Mouse (Mus musculus) heart, adult 8-10 months (tissue): ENCODE measurements around the gene Ppt2. TPM values are rescaled to one million over a fixed set of nuclear protein-coding genes. Genes with fewer than 3 reads are reported as not detected.
A peak's percentile ranks its signal among the peaks of the same experiment; 100 is the strongest.

Source experiments
- DNase-seq: peaks from one replicate; pipeline ENCODE4 v3.0.0; 2022; ENCODE audit warnings: low spot score
- total RNA-seq, 4 experiments: library from RNA; stranded (reverse); gene quantifications; 2 replicates each; pipeline ENCODE4 v1.2.4; 2022

The Ppt2 gene
- total RNA-seq, 4 experiments from 2014 or later, result 48.1 to 68.8 (median 59.5) TPM

DNA sequence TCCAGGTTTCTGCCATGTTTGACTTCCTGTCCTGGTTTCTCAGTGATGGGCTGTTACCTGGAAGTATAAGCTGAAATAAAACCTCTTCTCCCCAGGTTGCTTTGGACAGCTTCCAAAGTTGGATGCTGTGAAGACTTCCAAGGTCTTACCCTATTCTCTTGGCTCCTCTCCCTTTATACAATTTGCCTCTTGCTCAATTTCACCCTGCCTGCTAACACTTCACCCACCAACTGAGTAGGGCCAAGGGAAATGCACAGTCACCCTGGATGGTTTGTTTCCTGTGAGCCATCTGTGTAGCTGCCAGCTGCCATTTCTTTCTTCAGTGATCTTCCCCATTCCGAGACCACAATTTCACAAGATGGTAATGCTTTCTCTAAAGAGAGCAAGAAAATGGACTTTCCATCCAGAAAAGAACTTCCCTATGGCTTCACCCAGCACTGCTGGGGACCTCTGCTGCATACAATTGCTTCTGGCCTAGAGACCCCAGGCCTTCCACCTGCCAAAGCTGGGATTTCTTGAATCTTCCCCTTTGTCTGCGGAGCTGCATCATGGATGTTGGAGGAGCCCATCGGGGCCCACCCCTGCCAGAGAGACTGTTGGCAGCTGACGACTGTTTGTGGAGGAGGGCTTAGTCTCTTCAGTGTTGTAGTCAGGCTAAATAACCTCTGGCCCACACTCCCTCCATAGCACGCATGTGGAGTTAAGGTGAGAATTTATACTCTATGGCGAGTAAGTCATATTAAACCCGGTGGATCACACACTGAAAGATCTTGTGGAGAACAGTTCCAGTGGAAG lies 11.3 kb upstream of the Ppt2 start:
- no peak for DNase-seq

DNA sequence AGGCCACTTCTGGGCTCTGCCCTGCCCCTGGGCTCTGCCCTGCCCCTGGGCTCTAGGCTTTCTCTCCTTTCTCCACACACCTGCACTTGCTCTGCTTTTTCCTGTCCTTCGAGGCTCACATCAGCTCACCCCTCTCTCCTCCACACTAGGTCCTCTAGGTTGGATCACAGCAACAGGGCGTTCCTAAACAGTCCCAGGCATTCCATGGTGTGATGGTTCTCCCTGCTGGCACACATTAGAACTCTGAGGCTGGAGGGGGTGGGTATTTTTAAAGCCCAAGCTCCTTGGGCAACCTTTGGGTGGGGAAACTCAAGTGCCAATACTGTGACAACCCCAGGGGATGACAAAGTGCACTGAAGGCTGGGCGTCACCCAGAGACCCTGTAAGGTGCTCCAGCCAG lies 9.1 kb upstream of the Ppt2 start:
- no peak for DNase-seq

DNA sequence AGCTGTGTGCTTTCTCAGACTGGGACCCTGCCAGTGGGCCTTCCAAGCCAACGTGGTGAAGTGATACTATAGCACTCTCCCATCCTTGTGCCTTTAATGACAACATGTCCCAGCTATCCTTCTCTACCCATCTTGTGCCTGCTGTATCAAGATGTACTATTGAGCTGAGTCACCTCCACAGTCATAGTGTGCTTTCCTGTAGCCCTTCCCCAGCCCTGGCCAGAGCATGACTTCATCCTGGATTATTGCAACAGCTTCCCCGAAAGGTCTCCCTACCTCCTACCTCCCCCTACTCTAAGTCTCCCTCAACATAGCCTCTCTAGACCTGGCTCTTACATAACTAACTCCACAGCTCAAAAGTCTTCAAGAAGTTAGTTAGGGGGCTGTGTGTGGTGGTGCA lies 7.4 kb upstream of the Ppt2 start:
- no peak for DNase-seq

DNA sequence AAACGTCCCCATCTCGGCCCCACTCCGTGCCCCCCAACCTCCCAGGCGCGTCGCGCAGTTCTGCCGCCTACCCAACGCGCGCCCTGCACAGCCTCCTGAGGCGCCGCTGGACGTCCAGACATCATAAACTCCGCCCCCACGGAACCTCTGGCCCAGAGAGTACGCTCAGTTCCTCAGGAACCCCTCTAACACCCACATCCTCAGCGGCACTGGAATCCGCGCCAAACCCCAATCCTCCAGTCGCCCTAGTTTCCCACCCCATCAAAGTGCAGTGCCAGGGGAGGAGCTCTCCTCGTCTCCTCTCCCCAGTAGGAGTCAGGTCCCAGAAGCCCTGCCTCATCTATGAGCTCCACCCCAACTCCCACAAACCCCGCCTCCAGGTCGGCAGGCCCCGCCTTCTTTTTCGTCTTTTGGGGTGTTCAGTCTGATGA lies 4.0 kb upstream of the Ppt2 start:
- peak; percentile 83 for DNase-seq

DNA sequence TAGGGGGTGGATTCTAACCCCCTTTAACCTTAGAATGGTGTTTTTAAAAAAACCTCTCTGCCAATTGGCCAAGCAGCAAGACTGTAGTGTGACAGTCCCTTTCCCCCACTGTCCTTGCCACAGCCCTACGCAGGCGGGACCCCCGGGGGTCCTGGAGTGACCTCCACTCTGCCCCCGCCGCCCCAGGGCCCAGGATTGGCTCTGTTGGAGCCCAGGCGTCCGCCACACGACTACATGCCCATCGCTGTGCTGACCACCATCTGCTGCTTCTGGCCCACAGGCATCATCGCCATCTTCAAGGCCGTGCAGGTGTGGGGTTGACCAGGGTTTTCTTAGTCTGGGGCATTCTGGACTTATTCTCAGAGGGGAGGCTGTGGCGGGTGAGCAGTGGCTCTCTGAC lies 3.3 kb upstream of the Ppt2 start:
- DNase-seq, result no peak

DNA sequence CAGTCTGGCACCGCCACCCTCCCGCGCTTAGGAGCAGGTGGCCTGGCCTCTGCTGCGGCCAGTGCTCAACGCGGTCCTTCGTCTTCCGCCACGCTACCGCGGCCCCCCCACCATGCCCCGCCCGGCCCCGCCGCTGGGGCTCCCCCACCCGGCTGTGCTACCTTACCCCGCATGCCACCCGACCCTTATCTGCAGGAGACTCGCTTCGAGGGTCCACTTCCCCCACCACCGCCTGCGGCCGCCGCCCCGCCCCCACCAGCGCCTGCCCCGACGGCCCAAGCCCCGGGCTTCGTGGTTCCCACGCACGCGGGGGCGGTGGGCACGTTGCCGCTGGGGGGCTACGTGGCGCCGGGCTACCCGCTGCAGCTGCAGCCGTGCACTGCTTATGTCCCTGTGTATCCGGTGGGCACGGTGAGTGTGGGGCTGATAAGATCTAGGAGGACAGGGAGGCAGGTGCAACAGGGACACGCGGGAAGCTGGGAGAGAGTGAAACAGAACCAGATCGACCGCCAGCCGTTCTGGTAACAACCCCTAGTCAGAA lies 2.5 kb upstream of the Ppt2 start:
- DNase-seq, result no peak

DNA sequence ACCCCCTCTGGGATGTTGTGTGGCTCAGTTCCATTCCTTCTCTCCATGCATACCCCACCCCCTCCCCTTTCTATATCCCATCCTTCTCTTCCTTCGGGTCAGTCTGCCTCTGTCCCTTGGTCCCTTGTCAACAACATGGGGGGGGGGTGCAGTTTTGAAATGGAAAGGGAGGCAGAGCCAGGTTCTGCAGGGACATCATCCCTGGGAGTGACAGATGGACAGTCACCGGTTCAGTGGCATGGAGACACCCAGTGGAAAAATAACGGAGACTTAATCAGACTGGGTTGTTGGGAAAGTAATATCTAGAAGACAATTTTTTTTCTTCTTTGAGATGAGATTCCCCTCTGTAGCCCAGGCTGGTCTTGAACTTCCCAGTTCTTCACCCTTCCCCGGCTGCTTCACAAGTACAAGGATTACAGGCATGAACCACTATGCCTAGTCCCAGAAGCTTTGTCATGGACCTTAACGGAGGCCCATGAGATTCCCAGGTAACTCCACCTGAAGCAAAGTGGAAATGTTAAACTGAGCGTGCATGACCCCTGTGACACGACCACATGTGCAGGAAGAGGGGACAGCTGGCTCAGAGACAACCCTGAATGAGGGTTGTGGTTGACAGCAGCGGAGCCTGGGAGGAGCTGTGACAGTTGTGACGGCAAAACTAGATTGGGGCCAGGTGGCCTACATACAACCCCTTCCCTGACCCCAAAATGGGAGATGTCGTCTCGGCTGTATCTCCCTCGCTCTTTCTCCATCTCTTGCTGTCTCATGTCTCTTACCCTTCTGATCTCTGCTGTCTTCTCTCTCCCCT lies 1.7 kb upstream of the Ppt2 start:
- DNase-seq, result no peak

DNA sequence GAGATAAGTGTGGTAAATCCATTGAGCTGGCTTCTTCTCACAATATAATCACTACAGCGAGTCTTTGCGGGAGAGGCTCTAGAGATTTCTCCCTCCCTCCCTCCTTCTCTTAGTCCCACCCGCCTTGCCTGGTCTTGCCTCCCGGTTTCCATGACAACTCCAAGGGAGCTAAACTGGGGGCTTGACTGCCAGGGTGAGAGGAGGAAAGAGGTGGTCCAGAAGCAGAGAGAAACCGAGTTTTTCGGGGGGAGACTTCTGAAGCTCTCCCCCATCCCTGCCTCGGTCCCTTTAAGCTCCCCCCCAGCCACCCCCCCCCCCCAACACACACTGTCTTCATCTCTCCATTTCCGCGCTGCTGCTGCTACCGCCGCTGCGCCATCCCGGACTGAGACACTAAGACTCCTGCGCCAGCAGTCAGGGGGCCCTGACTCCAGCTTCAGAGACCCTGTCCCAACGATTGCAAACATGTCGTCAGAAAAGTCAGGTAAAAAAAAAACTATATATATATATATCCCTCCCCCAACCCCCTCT lies 976 bp upstream of the Ppt2 start, which contains the start of gene Prrt1:
Gene Prrt1 (plus strand): TSS at position 313 of the 531 bp plus-strand sequence.
- no peak for DNase-seq

DNA sequence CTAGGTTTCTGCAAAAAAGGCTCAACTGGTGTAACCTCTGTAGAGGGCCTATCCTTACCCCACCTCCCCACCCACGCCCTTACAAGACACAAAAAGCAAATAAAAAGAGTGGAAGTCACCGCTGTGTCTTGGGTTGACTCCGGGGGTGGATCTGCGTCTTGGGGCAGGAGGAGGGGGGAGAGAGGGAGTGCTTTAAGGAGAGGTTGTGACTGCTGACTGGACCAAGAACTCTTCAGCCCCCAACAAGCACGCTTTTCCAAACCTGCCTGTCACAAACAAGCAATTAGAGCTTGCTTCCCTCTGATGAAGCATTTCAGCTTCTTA lies 296 bp upstream of the Ppt2 start:
- DNase-seq, result no peak

DNA sequence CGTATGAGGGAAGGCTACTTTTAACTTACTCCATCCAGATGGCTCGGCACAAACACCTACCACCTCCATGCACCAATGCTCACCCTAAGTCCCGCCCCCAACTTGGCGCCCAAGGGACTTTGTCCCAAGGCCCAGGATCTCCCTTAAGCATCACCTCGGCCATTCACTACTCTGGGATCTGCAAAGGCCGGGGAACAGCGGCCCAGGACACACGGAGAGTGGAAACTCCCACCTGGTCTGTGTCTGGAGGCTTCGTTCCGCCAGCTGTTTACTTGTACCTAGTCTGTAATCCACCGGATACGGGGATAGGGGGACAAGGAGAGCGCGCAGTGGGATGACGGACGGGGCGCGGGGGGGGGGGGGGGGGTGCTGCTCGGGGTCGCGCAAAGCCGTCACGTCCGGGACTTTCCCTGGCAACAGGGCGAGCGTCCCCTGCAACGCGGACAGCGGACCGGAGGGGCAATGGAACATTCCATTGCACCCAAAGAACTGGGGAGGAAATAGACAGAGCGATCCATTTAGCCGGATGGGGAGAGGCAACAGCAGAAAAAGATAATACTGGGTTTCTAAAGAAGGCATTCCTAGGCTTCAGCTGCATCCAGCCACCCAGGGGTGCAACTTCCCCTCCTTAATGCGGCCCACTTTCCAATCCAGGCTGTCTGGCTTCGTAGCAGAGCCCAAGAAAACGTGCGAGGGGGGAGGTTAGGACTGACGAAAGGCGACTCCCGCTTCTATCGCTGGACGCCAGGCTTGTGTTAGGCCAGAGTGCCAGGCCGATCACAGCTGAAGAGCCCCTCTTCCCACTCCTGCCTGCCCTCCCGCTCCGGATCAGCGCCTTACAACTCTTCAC lies 992 bp downstream of the Ppt2 start:
- peak; percentile 88 for DNase-seq

DNA sequence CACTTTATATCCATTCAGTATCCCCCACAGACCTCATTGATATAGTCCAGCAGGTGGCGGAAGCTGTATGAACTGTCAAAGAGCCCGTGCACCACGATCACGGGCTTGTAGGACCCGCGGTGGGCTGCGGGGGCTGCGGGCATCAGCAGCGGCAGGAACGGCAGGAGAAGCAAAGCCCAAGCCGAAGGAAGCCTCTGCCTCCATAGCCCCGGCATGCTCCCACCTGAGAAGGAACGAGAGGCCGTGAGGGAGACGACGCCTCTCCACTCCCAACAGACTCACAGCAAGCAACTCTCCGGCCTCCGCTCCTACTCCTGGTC lies 1.6 kb downstream of the Ppt2 start:
- DNase-seq, result no peak

DNA sequence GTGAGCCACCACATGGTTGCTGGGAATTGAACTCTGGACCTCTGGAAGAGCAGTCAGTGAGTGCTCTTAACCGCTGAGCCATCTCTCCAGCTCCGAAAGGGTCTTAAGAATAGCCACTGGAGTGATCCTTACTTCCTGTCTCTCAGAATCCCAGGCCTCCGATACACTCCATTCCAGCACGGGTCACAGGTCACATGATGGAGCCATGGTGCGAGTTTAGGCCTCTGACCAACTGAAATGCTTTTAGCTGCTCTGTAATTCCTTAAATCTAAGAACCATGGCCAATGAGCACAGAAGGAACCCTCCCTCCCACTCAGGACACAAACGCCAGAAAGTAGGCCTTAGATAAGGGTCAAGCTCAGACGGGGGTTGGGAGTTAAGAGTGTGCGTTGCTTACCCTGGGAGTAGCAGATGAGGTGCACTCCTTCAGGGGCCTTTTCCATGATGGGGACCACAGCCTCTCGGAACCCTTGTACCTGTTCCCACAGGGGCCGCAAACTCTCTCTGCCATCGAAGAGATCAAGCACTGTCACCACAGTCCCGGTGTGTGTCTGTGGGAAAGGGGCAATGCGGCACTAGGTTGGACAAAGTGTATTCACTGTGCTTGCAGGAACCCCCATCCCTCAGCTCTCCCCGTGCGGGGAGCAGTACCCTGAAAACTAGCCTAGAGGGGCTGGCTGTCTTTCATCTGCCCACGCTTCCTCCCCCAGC lies 2.1 kb downstream of the Ppt2 start:
- DNase-seq, result no peak

DNA sequence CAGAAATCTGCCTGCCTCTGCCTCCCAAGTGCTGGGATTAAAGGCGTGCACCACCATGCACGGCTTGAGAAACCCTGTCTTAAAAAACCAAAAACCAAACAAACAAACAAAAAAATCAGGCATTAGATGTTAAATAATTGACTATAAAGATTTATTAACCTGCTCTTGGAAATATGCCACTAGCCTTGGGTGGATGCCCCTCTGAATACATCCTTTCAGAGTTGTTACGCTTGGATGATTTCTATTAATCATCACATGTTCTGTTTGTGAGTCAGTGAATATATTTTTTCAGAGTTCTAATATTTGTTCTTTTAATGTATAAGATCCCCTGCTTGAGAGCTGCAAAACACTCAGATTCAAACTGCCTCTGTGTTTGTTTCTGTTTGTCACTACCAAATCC lies 3.3 kb downstream of the Ppt2 start:
- no peak for DNase-seq

DNA sequence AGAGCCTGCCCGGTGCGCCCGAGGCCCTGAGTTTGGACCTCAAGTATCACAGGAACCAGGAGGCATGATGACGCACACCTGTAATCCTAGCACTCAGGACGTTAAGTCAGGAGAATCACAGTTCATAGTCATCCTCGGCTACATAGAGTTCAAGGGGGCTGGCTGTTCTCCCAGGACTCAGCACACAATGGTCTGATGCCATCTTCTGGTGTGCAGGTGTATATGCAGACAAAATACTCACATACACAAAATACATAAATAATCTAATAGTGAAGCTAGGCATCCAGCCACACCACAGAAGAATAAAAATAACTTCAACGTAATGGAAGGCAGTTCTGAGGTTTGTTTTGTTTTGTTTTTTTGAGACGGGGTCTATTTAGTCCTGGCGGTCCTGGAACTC lies 5.1 kb downstream of the Ppt2 start:
- no peak for DNase-seq

DNA sequence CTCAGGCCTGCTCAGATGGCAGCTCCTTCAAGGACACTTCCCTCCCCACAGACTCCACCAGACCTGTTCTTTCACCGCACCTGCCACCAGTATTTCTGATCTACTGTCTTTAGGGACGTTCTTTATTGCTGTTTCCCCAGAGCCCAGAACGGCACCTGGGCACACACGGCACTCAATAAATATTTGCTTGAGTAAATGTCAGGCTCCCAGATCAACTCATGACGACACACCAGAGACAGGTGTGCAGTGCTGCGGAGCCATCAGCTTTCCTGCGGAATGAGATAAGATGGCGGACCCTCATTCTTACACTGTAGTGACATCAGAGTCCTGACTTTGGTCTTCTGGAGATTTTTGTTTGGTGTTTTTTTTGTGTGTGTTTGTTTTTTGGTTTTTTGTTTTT lies 7.3 kb downstream of the Ppt2 start:
- DNase-seq, result no peak

DNA sequence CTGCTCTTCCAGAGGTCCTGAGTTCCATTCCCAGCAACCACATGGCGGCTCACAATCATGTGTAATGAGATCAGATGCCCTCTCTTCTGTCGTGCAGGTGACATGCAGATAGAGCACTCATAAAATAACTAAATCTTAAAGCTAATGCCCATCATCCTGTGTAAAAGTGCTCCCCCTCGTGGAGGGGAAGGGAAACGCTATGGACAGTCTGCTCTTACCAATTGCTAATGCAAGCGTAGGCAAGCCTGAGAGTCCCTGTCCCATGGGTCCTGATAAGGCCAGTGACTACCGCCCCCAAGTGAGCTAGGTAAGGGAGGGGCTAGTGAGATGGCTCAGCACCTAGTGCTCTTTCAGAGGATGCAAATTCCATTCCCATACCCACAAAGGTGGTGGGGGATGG lies 9.3 kb downstream of the Ppt2 start:
- peak; percentile 81 for DNase-seq

DNA sequence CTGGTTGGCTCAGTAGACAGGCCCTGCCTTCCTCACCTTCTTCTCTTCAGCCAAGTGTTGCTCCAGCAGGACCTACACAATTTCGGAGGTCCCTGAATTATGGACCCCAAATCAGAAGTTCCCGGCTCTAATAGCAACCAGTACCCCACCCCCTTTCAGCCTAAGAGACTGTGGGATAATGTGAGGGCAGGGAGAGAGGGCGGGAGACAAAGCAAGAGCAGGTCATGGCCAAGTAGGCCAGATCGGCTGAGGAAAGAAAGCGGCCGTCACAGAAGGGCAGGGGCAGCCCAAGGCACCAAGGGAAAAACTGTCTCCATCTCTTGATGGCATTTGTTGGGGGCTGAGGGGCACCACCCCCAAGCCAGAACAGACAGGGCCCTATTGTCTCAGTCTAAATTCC lies 12.4 kb downstream of the Ppt2 start, which contains the start of gene Egfl8:
Gene Egfl8 (minus strand): TSS at position 101 of the 400 bp plus-strand sequence.
- DNase-seq, result no peak

DNA sequence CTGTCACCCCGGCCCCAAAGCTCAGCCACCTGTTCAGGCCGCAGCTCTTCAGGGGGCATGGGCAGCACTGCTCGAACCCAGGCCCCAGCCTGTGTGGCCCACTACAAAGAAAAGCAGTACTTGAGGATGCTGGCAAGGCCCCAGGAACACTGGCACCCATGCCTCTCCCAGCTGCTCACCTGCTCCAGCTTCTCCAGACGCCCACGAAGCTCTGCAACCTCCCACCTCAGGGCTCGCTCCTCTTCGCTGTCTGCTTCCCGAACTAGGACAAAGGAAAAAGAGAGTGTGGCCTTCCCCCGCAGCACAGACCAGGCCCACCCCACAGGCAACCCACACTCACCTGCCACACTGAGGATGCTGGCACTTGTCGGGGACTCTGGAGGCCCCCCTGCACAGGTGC lies 14.5 kb downstream of the Ppt2 start:
- DNase-seq, result no peak

DNA sequence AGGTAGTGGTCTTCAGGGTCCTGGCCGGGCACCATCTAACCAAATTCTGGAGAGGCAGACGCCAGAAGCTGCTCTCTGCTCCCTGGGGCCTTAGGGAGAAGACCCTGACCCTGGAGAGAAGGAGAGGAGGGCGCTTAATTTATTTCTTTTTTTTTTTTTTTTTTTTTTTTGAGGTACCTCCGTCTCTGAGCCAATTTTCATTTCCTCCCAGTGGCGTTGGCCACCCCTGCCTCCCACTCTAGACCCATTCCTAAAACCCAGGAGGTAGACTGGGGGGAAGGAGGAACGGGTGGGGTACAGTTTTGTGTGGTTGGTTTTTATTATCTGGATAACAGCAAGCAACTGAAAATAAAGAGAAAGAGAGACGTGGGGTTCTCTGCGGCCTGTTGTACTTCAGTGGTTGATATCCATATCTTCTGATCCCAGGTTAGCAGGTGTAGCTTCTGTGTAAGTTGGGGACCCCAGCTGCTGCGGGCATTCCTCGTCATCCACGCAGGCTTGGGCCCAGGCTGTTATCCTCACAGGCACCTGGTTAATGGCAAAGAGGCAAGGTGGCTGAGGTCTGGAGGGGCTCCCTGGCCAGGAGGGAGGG lies 15.2 kb downstream of the Ppt2 start:
- DNase-seq, result no peak

DNA sequence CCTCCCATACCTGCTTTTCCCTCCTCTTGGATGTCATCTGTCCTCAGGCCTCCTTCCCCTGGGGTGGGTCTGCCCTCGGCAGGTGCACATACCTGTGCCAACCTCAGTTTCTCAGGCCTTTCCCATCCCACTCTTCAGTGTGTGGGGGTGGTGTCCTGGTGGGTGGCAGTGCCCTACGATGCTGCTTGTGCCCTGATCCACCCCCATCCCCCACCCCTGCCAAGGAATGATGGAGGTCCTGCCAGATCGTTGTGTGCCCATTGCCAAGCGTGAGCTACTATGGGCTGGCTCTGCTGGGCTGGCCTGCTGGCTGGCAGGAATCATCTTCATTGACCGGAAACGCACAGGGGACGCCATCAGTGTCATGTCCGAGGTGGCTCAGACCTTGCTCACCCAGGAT lies 17.3 kb downstream of the Ppt2 start:
- DNase-seq, result no peak

DNA sequence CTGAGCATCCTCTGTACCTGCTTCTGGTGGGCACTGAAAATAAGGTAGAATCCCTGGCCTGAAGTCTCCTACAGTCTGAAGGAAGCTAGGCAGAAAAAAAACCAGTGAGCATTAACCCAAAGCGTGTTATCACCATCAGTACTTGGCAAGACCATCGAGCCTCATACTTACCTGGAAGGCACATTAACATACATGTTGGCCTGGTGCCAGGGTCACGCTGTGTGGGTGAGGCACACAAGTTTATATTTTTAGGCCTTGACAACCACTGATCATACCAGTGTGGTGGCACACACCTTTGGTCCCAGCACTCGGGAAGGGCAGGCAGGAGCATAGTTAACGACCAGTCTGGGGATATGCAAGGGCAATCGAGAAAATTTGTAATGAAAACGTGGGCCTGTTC lies 20.3 kb downstream of the Ppt2 start:
- no peak for DNase-seq
